Mouse (Mus musculus) testis, adult 2 months (tissue): Measurements from ENCODE around the gene Nipal4.

Experiments
- CTCF ChIP-seq: fragments of 200-500 bp; IDR thresholded peaks from 2 replicates; pipeline ENCODE4 v1.5.1; 2012; ENCODE audit warnings: low read depth, mild to moderate bottlenecking, inconsistent platforms, low read length, moderate library complexity; ENCODE audit not compliant: control insufficient read depth, insufficient read depth, insufficient replicate concordance
- POLR2A ChIP-seq: fragments of 200-500 bp; IDR thresholded peaks from 2 replicates; pipeline ENCODE4 v1.6.1; 2012; ENCODE audit warnings: low read depth, mild to moderate bottlenecking, inconsistent platforms, low read length, moderate library complexity; ENCODE audit not compliant: control insufficient read depth

DNA sequence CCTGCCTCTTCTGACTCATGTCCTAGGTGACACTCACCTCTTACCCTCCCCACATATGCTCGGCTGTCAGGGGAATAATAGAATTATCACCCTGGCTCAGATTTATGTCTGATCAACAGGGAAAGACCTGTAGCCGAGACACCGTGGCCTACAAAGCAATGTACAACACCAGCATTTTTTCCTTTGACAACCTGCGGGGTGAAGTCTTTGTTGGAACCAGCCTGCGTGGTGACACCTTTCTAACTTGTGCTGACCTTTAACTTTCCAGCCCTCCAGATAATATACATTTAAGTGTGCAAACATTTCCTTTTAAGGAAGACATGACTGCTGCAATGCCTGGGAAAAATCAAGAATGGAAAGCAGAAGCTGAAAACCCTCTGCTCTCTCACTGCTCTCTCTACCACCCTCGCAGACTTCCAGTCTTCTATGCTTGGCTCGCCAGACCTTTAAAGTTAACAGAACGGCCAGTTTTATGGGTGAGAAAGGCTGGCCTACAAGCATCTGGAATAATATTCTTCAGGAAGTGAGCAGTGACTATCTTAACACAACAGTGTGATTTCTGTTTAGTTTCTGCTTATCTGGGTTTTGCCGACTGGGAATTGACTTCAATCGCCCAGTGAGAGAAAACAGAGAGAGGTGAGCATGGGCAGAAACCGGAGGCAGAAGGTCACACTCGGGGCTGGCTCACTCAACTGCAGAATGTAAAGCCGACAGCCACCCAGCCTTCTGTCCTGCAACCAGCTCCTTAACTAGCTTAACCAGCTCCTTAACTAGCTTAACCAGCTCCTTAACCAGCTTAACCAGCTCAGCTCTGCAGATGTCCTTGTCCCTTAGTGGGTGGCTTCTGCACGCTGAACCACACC is 48.3 kb upstream of the Nipal4 start:
- TF ChIP-seq POLR2A (no peak), CTCF (no peak)
